Mouse (Mus musculus): ENCODE data around the gene Ttc36.
"Not testable (repeated sequence)": the region's sequence is repeated elsewhere in the genome, so short reads cannot be mapped to it uniquely, and the experiment has no call there.

The Ttc36 gene

GRCm38 (mm10) chr9:44772750-44773651, 29.9 kb downstream of the Ttc36 start:
- DNase-seq (ENCODE audit: low spot score in 2 of 2) = peak; percentile 89 to 93

- DNase-seq (ENCODE audit: low spot score in 2 of 2) = no peak
Observed at GRCm38 (mm10) chr9:44772392-44772749, 30.5 kb downstream of the Ttc36 start.

- no peak for DNase-seq (ENCODE audit: low spot score in 2 of 2)
Observed at GRCm38 (mm10) chr9:44771376-44771775, 31.5 kb downstream of the Ttc36 start.

- DNase-seq (ENCODE audit: low spot score in 2 of 2) = not testable (repeated sequence)
Observed at GRCm38 (mm10) chr9:44768029-44768394, 34.9 kb downstream of the Ttc36 start.

GRCm38 (mm10) chr9:44767101-44768028, 35.5 kb downstream of the Ttc36 start, which contains the start of the genes Arcn1 and Ift46:
TSS of gene Arcn1 (minus strand) at chr9:44767845.
TSS of gene Ift46 (plus strand) at chr9:44767908.
- DNase-seq (ENCODE audit: low spot score in 2 of 2) = peak; percentile 61 to 68

GRCm38 (mm10) chr9:44760873-44761272, 42.0 kb downstream of the Ttc36 start:
- no peak for DNase-seq (ENCODE audit: low spot score in 2 of 2)

Measured in frontal cortex, postnatal 14 days (tissue).